8 mouse cellular contexts compared by ENCODE assay signal in genomic region chr5:32857781-32858220, GRCm38 (mm10). TPM values are rescaled to one million over a fixed set of nuclear protein-coding genes. Genes with fewer than 3 reads are reported as not detected.
DNase-seq lines count a peak whose midpoint lies in the region; ATAC-seq and TF ChIP-seq lines count a peak whose summit lies in the region.

No protein-coding gene starts in this region.

- H3K9ac ChIP-seq in intestine, embryonic 15.5 days: peak overlapping the region; percentile 39

- TF ChIP-seq POLR2A in small intestine, adult 2 months (IDR thresholded peaks at IDR 0.05; ENCODE audit: low read depth, low read length): no peak

- peak overlapping the region; percentile 68 for H3K4me2 ChIP-seq in intestine, embryonic 15.5 days (replicated peaks)

- no peak for ATAC-seq in intestine, embryonic 15.5 days
- ATAC-seq in megakaryocyte progenitor cell, adult 5-6 weeks (replicated peaks; ENCODE audit: poor library complexity): peak; percentile 44

- H3K4me1 ChIP-seq in intestine, embryonic 15.5 days (replicated peaks): no peaks in the 10 kb centered on the region
- no peaks in the 10 kb centered on the region for H3K4me1 ChIP-seq in small intestine, adult 2 months (ENCODE audit: control insufficient read depth, insufficient read depth, insufficient read length, low read length)

- no peaks in the 10 kb centered on the region for H3K36me3 ChIP-seq in intestine, embryonic 15.5 days
- H3K36me3 ChIP-seq in small intestine, adult 2 months (ENCODE audit: control insufficient read depth, insufficient read depth, low read length): no peaks in the 10 kb centered on the region

- H3K27me3 ChIP-seq in intestine, embryonic 15.5 days (replicated peaks): no peaks in the 10 kb centered on the region
- no peaks in the 10 kb centered on the region for H3K27me3 ChIP-seq in small intestine, adult 2 months (ENCODE audit: control insufficient read depth, insufficient read depth, low read length)

- peak; percentile 23; the same call in 1 of the 2 replicates for TF ChIP-seq CTCF in gastrocnemius, adult 2 months (IDR thresholded peaks at IDR 0.05)
- no peak for TF ChIP-seq CTCF in small intestine, adult 2 months (IDR thresholded peaks at IDR 0.05; ENCODE audit: extremely low read depth, insufficient read length, insufficient replicate concordance, low read depth, low read length)

- peak overlapping the region; percentile 84 for H3K27ac ChIP-seq in gastrocnemius, adult 2 months
- peak overlapping the region; percentile 51; the same call in 1 of the 2 replicates for H3K27ac ChIP-seq in intestine, embryonic 15.5 days
- no peak overlapping the region for H3K27ac ChIP-seq in small intestine, adult 2 months (ENCODE audit: insufficient read depth, low read depth, low read length)

- DNase-seq in adrenal gland, adult 2 months: peak; percentile 64
- DNase-seq in adrenal gland, adult 8-10 months: no peak
- DNase-seq in cerebellum, postnatal 36 days: peak; percentile 56 to 61
- DNase-seq in gastrocnemius, adult 2 months: peak; percentile 54
- DNase-seq in left cerebral cortex, postnatal 10 days (ENCODE audit: extremely low spot score in 1 of 2, low spot score in 2 of 2): peak; percentile 45 to 46

- intact Hi-C loops in gastrocnemius, adult 2 months (cut with DNase I): loop anchor here (10.0 kb wide), 1 partner anchor 143 kb away; no protein-coding TSS in a partner anchor
- intact Hi-C loops in left cerebral cortex, postnatal 10 days (cut with DNase I): loop anchor here (10.0 kb wide), 1 partner anchor 143 kb away; no protein-coding TSS in a partner anchor

- peak overlapping the region; percentile 79 for H3K4me3 ChIP-seq in gastrocnemius, adult 2 months
- H3K4me3 ChIP-seq in intestine, embryonic 15.5 days (replicated peaks): peak overlapping the region; percentile 48
- H3K4me3 ChIP-seq in small intestine, adult 2 months (ENCODE audit: low read depth, low read length): peak overlapping the region; percentile 32

- H3K9me3 ChIP-seq in intestine, embryonic 15.5 days: no peaks in the 10 kb centered on the region

- WGBS in intestine, embryonic 15.5 days: 2% methylated on average over 6 of the region's 6 CpGs
- WGBS in small intestine, adult 2 months: 2% methylated on average over 6 of the region's 6 CpGs

RNA-seq across cellular contexts. Expression of gene Prr14l, which starts 3.7 kb away (rescaled TPM):
- total RNA-seq in adrenal gland, adult 2 months (2021): 10 to 100 TPM; 25.1 to 45.6 TPM
- polyA plus RNA-seq in adrenal gland, adult 2 months (2012; rRNA removed): 10.6 and 15.1 TPM in 2 replicates
- total RNA-seq in adrenal gland, adult 8-10 months (2022): 10 to 100 TPM; 31.5 to 40.2 (median 37.0) TPM
- total RNA-seq in gastrocnemius, adult 2 months (2021): 1 to 10 TPM; 4.3 to 6.2 TPM
- polyA plus RNA-seq in intestine, embryonic 15.5 days (2015; fragmentation: Nextera tagmentation; extraction: Ambion mirVana): 12.4 and 16.4 TPM in 2 replicates
- total RNA-seq in left cerebral cortex, postnatal 10 days (2021): 10 to 100 TPM; 31.8 to 34.6 TPM
- 34.6 and 37.6 TPM in 2 replicates for total RNA-seq in megakaryocyte progenitor cell, adult 5-6 weeks (2015)
- total RNA-seq in megakaryocyte progenitor cell, adult 5-6 weeks (2017): 27.4 and 31.9 TPM in 2 replicates
- 2.8 and 5.2 TPM in 2 replicates for polyA plus RNA-seq in small intestine, adult 2 months (2012; rRNA removed)

RNA-seq across cellular contexts. Expression of gene Depdc5, which starts 5.7 kb away (rescaled TPM):
- 10 to 100 TPM; 28.6 to 33.3 TPM for total RNA-seq in adrenal gland, adult 2 months (2021)
- polyA plus RNA-seq in adrenal gland, adult 2 months (2012; rRNA removed): 8.0 and 8.6 TPM in 2 replicates
- total RNA-seq in adrenal gland, adult 8-10 months (2022): 10 to 100 TPM; 44.4 to 50.4 (median 45.5) TPM
- 10 to 100 TPM; 13.3 to 15.6 TPM for total RNA-seq in gastrocnemius, adult 2 months (2021)
- polyA plus RNA-seq in intestine, embryonic 15.5 days (2015; fragmentation: Nextera tagmentation; extraction: Ambion mirVana): 17.3 and 20.2 TPM in 2 replicates
- total RNA-seq in left cerebral cortex, postnatal 10 days (2021): 10 to 100 TPM; 57.2 to 57.9 TPM
- 26.5 and 28.7 TPM in 2 replicates for total RNA-seq in megakaryocyte progenitor cell, adult 5-6 weeks (2015)
- total RNA-seq in megakaryocyte progenitor cell, adult 5-6 weeks (2017): 22.0 and 25.8 TPM in 2 replicates
- 3.8 and 7.5 TPM in 2 replicates for polyA plus RNA-seq in small intestine, adult 2 months (2012; rRNA removed)

RNA-seq across cellular contexts. Expression of gene Gm20671, which starts 30.9 kb away (rescaled TPM):
- total RNA-seq in adrenal gland, adult 2 months (2021): 1 to 10 TPM in 1 of 2 experiments, not detected in 1; 5.2 TPM
- 11.5 and 14.2 TPM in 2 replicates for polyA plus RNA-seq in adrenal gland, adult 2 months (2012; rRNA removed)
- not detected for total RNA-seq in adrenal gland, adult 8-10 months (2022)
- not detected for total RNA-seq in gastrocnemius, adult 2 months (2021)
- polyA plus RNA-seq in intestine, embryonic 15.5 days (2015; fragmentation: Nextera tagmentation; extraction: Ambion mirVana): not detected in 2 replicates
- not detected for total RNA-seq in left cerebral cortex, postnatal 10 days (2021)
- not detected in 2 replicates for total RNA-seq in megakaryocyte progenitor cell, adult 5-6 weeks (2015)
- total RNA-seq in megakaryocyte progenitor cell, adult 5-6 weeks (2017): 3.9 and 6.6 TPM in 2 replicates
- 9.8 and 17.1 TPM in 2 replicates for polyA plus RNA-seq in small intestine, adult 2 months (2012; rRNA removed)
